Mouse (Mus musculus): ENCODE results near the gene Necab2.

The Necab2 gene

GRCm38 (mm10) chr8:119520102-119520501 lies 73.6 kb downstream of the Necab2 start:
- no peak for DNase-seq (ENCODE audit: low spot score)

All from testis, postnatal 14 days (tissue).